Mouse (Mus musculus): ENCODE measurements around the gene Esr1. TPM values are rescaled to one million over a fixed set of nuclear protein-coding genes. Genes with fewer than 3 reads are reported as not detected.

Esr1 gene
- polyA plus RNA-seq, 1 experiment from 2014 or later: 0.68 TPM

DNA sequence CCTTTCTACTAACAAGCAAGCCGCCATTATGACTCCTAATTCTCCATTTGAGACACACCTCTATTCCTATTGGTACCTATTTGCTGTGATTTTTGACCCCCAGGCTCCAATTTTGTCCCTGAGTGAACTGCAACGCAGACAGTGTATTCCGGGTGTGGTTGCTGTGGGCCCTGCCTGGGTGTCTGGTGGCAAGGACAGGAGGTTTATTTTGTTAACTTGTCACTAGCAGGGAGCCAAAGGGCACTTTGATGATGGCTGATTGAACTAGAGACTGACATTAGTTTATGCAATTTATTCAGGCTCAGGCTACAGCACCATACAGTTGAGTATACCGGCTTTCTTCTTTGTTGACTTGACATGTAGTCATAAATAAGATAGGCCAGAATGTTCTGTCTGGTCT, 13.2 kb downstream of the Esr1 start:
- 82% methylated on average over 4 of the region's 4 CpGs for WGBS
- H3K36me3 ChIP-seq (ENCODE audit: control insufficient read depth, insufficient read depth, low read length): no peaks in the 10 kb centered on the region
- no peaks in the 10 kb centered on the region for H3K4me1 ChIP-seq (ENCODE audit: control insufficient read depth, insufficient read depth, low read length)
- H3K4me2 ChIP-seq (replicated peaks; ENCODE audit: low read depth, low read length): no peak overlapping the region
- ATAC-seq (ENCODE audit: insufficient number of reproducible peaks, insufficient read depth, low FRiP score, low read depth): no peak
- no peaks in the 10 kb centered on the region for H3K9me3 ChIP-seq (ENCODE audit: control insufficient read depth, low read depth, low read length)
- no peak overlapping the region for H3K27ac ChIP-seq (ENCODE audit: low read length)
- H3K27me3 ChIP-seq (ENCODE audit: control insufficient read depth, insufficient read depth, low read length): no peaks in the 10 kb centered on the region
- H3K9ac ChIP-seq (replicated peaks; ENCODE audit: low read depth, low read length): no peak overlapping the region
- H3K4me3 ChIP-seq (ENCODE audit: low read depth, low read length): no peak overlapping the region

GRCm38 (mm10) chr10:4625300-4625699, 13.9 kb downstream of the Esr1 start:
- 64% methylated on average over 6 of the region's 6 CpGs for whole genome bisulfite sequencing
- no peak overlapping the region for H3K27ac ChIP-seq (ENCODE audit: low read length)
- H3K4me1 ChIP-seq (ENCODE audit: control insufficient read depth, insufficient read depth, low read length): no peaks in the 10 kb centered on the region
- no peak overlapping the region for H3K4me3 ChIP-seq (ENCODE audit: low read depth, low read length)
- no peak for ATAC-seq (ENCODE audit: insufficient number of reproducible peaks, insufficient read depth, low FRiP score, low read depth)
- no peaks in the 10 kb centered on the region for H3K36me3 ChIP-seq (ENCODE audit: control insufficient read depth, insufficient read depth, low read length)
- no peak overlapping the region for H3K4me2 ChIP-seq (replicated peaks; ENCODE audit: low read depth, low read length)
- no peak overlapping the region for H3K9ac ChIP-seq (replicated peaks; ENCODE audit: low read depth, low read length)
- no peaks in the 10 kb centered on the region for H3K27me3 ChIP-seq (ENCODE audit: control insufficient read depth, insufficient read depth, low read length)
- H3K9me3 ChIP-seq (ENCODE audit: control insufficient read depth, low read depth, low read length): no peaks in the 10 kb centered on the region

GRCm38 (mm10) chr10:4626432-4626831, 15.0 kb downstream of the Esr1 start:
- Histone ChIP-seq H3K27me3 (ENCODE audit: control insufficient read depth, insufficient read depth, low read length) (no peaks in the 10 kb centered on the region), H3K27ac (ENCODE audit: low read length) (no peak overlapping the region), H3K4me2 (replicated peaks; ENCODE audit: low read depth, low read length) (no peak overlapping the region), H3K9ac (replicated peaks; ENCODE audit: low read depth, low read length) (no peak overlapping the region), H3K4me1 (ENCODE audit: control insufficient read depth, insufficient read depth, low read length) (no peaks in the 10 kb centered on the region), H3K36me3 (ENCODE audit: control insufficient read depth, insufficient read depth, low read length) (no peaks in the 10 kb centered on the region), H3K9me3 (ENCODE audit: control insufficient read depth, low read depth, low read length) (no peaks in the 10 kb centered on the region), H3K4me3 (ENCODE audit: low read depth, low read length) (no peak overlapping the region)
- ATAC-seq (ENCODE audit: insufficient number of reproducible peaks, insufficient read depth, low FRiP score, low read depth): no peak
- WGBS: 79% methylated on average over 7 of the region's 7 CpGs

- no peak for ATAC-seq (ENCODE audit: insufficient number of reproducible peaks, insufficient read depth, low FRiP score, low read depth)
- no peaks in the 10 kb centered on the region for H3K9me3 ChIP-seq (ENCODE audit: control insufficient read depth, low read depth, low read length)
- no peak overlapping the region for H3K27ac ChIP-seq (ENCODE audit: low read length)
- H3K4me3 ChIP-seq (ENCODE audit: low read depth, low read length): no peak overlapping the region
- WGBS: 90% methylated on average over 8 of the region's 8 CpGs
- H3K36me3 ChIP-seq (ENCODE audit: control insufficient read depth, insufficient read depth, low read length): no peaks in the 10 kb centered on the region
- no peaks in the 10 kb centered on the region for H3K4me1 ChIP-seq (ENCODE audit: control insufficient read depth, insufficient read depth, low read length)
- no peak overlapping the region for H3K4me2 ChIP-seq (replicated peaks; ENCODE audit: low read depth, low read length)
- no peaks in the 10 kb centered on the region for H3K27me3 ChIP-seq (ENCODE audit: control insufficient read depth, insufficient read depth, low read length)
- no peak overlapping the region for H3K9ac ChIP-seq (replicated peaks; ENCODE audit: low read depth, low read length)
Observed at GRCm38 (mm10) chr10:4626996-4627395, 15.6 kb downstream of the Esr1 start.

GRCm38 (mm10) chr10:4627415-4627814, 16.0 kb downstream of the Esr1 start:
- WGBS: 80% methylated on average over 9 of the region's 9 CpGs
- Histone ChIP-seq H3K9me3 (ENCODE audit: control insufficient read depth, low read depth, low read length) (no peaks in the 10 kb centered on the region), H3K4me2 (replicated peaks; ENCODE audit: low read depth, low read length) (no peak overlapping the region), H3K4me3 (ENCODE audit: low read depth, low read length) (no peak overlapping the region), H3K27me3 (ENCODE audit: control insufficient read depth, insufficient read depth, low read length) (no peaks in the 10 kb centered on the region), H3K9ac (replicated peaks; ENCODE audit: low read depth, low read length) (no peak overlapping the region), H3K4me1 (ENCODE audit: control insufficient read depth, insufficient read depth, low read length) (no peaks in the 10 kb centered on the region), H3K36me3 (ENCODE audit: control insufficient read depth, insufficient read depth, low read length) (no peaks in the 10 kb centered on the region), H3K27ac (ENCODE audit: low read length) (no peak overlapping the region)
- ATAC-seq (ENCODE audit: insufficient number of reproducible peaks, insufficient read depth, low FRiP score, low read depth): no peak

GRCm38 (mm10) chr10:4629314-4629713, 17.9 kb downstream of the Esr1 start:
- Histone ChIP-seq H3K36me3 (ENCODE audit: control insufficient read depth, insufficient read depth, low read length) (no peaks in the 10 kb centered on the region), H3K27me3 (ENCODE audit: control insufficient read depth, insufficient read depth, low read length) (no peaks in the 10 kb centered on the region), H3K27ac (ENCODE audit: low read length) (no peak overlapping the region), H3K4me2 (replicated peaks; ENCODE audit: low read depth, low read length) (no peak overlapping the region), H3K9me3 (ENCODE audit: control insufficient read depth, low read depth, low read length) (no peaks in the 10 kb centered on the region), H3K9ac (replicated peaks; ENCODE audit: low read depth, low read length) (no peak overlapping the region), H3K4me1 (ENCODE audit: control insufficient read depth, insufficient read depth, low read length) (no peaks in the 10 kb centered on the region), H3K4me3 (ENCODE audit: low read depth, low read length) (no peak overlapping the region)
- ATAC-seq (ENCODE audit: insufficient number of reproducible peaks, insufficient read depth, low FRiP score, low read depth): no peak

DNA sequence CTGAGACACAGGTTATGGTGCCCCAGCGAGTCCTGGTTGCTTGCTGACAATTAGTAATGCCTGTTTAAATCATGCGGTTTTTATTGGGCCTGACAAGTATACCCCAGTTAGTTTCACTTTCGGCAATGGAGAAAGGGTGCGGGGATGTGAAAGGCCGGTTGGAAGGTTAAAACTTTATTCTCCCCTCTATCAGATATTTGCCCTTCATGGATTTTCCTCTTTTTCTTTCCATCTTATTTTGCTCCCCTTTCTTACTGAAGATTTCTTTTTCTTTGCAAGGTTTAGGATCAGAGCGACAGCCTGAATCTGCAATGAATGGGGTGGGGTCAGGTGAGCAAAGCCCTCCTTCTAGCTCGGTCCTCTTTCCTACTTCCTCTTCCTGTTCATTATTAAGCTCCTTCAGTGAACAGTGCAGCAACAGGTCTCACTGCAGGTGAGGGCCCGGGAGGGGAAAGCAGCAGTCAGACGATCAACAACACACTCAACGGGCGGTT, 20.9 kb downstream of the Esr1 start:
- H3K36me3 ChIP-seq (ENCODE audit: control insufficient read depth, insufficient read depth, low read length): no peaks in the 10 kb centered on the region
- no peak overlapping the region for H3K27ac ChIP-seq (ENCODE audit: low read length)
- no peak overlapping the region for H3K4me3 ChIP-seq (ENCODE audit: low read depth, low read length)
- H3K9ac ChIP-seq (replicated peaks; ENCODE audit: low read depth, low read length): no peak overlapping the region
- H3K9me3 ChIP-seq (ENCODE audit: control insufficient read depth, low read depth, low read length): no peaks in the 10 kb centered on the region
- WGBS: 78% methylated on average over 11 of the region's 11 CpGs
- no peak overlapping the region for H3K4me2 ChIP-seq (replicated peaks; ENCODE audit: low read depth, low read length)
- H3K27me3 ChIP-seq (ENCODE audit: control insufficient read depth, insufficient read depth, low read length): no peaks in the 10 kb centered on the region
- no peak for ATAC-seq (ENCODE audit: insufficient number of reproducible peaks, insufficient read depth, low FRiP score, low read depth)
- no peaks in the 10 kb centered on the region for H3K4me1 ChIP-seq (ENCODE audit: control insufficient read depth, insufficient read depth, low read length)

DNA sequence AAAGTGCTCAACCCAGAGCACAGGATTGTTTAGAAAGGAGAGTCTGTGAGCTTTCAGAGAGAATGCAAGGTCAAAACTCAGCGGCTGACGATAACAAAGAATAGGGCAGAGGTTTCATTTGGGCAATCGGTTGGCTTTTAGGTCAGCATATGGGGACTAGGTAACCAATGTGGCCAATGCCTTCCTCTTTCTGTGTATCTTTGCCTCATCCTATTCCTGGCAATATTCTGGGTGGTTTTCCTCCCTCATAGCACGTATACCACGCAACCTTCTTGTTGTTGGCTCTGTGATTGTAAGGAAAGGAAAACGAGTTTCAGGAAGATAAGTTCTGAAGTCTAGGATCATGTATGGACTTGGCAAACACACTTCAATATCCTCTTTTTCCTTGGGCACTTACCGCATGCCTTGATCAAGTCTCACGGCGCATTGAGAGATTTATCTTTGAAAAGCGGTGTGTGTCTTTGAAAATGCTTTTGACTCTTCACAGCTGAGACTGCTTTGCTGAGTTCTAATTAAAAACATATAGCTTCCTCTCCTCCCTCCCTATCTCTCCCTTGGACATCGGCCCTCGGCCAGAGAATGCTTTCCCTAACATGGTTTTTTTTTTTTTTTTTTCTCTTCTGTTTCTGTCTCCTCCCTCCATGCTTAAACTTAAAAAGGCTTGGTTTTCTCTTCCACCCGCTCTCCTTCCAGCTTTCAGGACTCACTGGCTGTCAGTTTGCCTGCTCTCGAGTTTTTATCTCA, 22.1 kb downstream of the Esr1 start:
- no peak for ATAC-seq (ENCODE audit: insufficient number of reproducible peaks, insufficient read depth, low FRiP score, low read depth)
- Histone ChIP-seq H3K4me1 (ENCODE audit: control insufficient read depth, insufficient read depth, low read length) (no peaks in the 10 kb centered on the region), H3K27me3 (ENCODE audit: control insufficient read depth, insufficient read depth, low read length) (no peaks in the 10 kb centered on the region), H3K9me3 (ENCODE audit: control insufficient read depth, low read depth, low read length) (no peaks in the 10 kb centered on the region), H3K36me3 (ENCODE audit: control insufficient read depth, insufficient read depth, low read length) (no peaks in the 10 kb centered on the region), H3K9ac (replicated peaks; ENCODE audit: low read depth, low read length) (no peak overlapping the region), H3K4me2 (replicated peaks; ENCODE audit: low read depth, low read length) (no peak overlapping the region), H3K27ac (ENCODE audit: low read length) (no peak overlapping the region), H3K4me3 (ENCODE audit: low read depth, low read length) (no peak overlapping the region)
- 63% methylated on average over 14 of the region's 14 CpGs for WGBS

GRCm38 (mm10) chr10:4635740-4636139, 24.3 kb downstream of the Esr1 start:
- Histone ChIP-seq H3K4me3 (ENCODE audit: low read depth, low read length) (no peak overlapping the region), H3K4me1 (ENCODE audit: control insufficient read depth, insufficient read depth, low read length) (no peaks in the 10 kb centered on the region), H3K27me3 (ENCODE audit: control insufficient read depth, insufficient read depth, low read length) (no peaks in the 10 kb centered on the region), H3K27ac (ENCODE audit: low read length) (no peak overlapping the region), H3K36me3 (ENCODE audit: control insufficient read depth, insufficient read depth, low read length) (no peaks in the 10 kb centered on the region), H3K9me3 (ENCODE audit: control insufficient read depth, low read depth, low read length) (no peaks in the 10 kb centered on the region), H3K4me2 (replicated peaks; ENCODE audit: low read depth, low read length) (no peak overlapping the region), H3K9ac (replicated peaks; ENCODE audit: low read depth, low read length) (no peak overlapping the region)
- ATAC-seq (ENCODE audit: insufficient number of reproducible peaks, insufficient read depth, low FRiP score, low read depth): no peak
- WGBS: 64% methylated on average over 6 of the region's 6 CpGs

All from stomach, embryonic 14.5 days (tissue).